Mouse (Mus musculus) G1E (cell line): Measurements from ENCODE around the gene Tex10. TPM values are rescaled to one million over a fixed set of nuclear protein-coding genes. Genes with fewer than 3 reads are reported as not detected.

Experiments used
- ATAC-seq: 2 replicates; pipeline ENCODE4 v1.8.0; 2016; ENCODE audit warnings: mild to moderate bottlenecking; ENCODE audit not compliant: insufficient number of reproducible peaks, poor library complexity, low FRiP score, severe bottlenecking; ENCODE audit errors: extremely low read depth
- DNase-seq: peaks from one replicate; pipeline ENCODE4 v3.0.0; 2012; ENCODE audit warnings: low spot score
- H3K27me3 ChIP-seq: 2 replicates; pipeline ENCODE4 v1.6.1; 2012; ENCODE audit warnings: mild to moderate bottlenecking, low read length, inconsistent platforms; ENCODE audit not compliant: insufficient read depth
- H3K36me3 ChIP-seq: replicated peaks from 2 replicates; pipeline ENCODE3; 2012; ENCODE audit warnings: mild to moderate bottlenecking, inconsistent platforms
- H3K4me1 ChIP-seq: 2 replicates; pipeline ENCODE4 v1.6.1; 2012; ENCODE audit warnings: low read depth, low read length, inconsistent platforms, mixed read lengths; ENCODE audit not compliant: insufficient read depth
- H3K4me3 ChIP-seq: 2 replicates; pipeline ENCODE4 v1.5.1; 2012; ENCODE audit warnings: low read depth, mild to moderate bottlenecking, inconsistent platforms, low read length, moderate library complexity, mixed read lengths
- H3K9me3 ChIP-seq: replicated peaks from 2 replicates; pipeline ENCODE4 v1.6.1; 2012; ENCODE audit warnings: inconsistent platforms
- CTCF ChIP-seq: IDR thresholded peaks from 2 replicates; pipeline ENCODE4 v1.5.1; 2012; ENCODE audit warnings: low read depth, low read length, inconsistent platforms, mixed read lengths
- GATA1 ChIP-seq: IDR thresholded peaks from 2 replicates; pipeline ENCODE4 v1.6.1; 2012; ENCODE audit warnings: borderline replicate concordance, low read length, inconsistent platforms, mixed read lengths
- GATA2 ChIP-seq: IDR thresholded peaks from 2 replicates; pipeline ENCODE4 v1.6.1; 2012; ENCODE audit warnings: low read depth, low read length, inconsistent platforms, borderline replicate concordance
- POLR2AphosphoS5 ChIP-seq: IDR thresholded peaks from 2 replicates; pipeline ENCODE4 v1.6.1; 2012; ENCODE audit warnings: low read depth, low read length, inconsistent platforms; ENCODE audit not compliant: insufficient replicate concordance
- TAL1 ChIP-seq: conservative IDR thresholded peaks from 2 replicates; pipeline ENCODE4 v1.6.1; 2012; ENCODE audit warnings: low read depth, low read length, inconsistent platforms, mixed read lengths
- polyA plus RNA-seq: library from polyadenylated mRNA; stranded (reverse); fragments of >175 nt; gene quantifications from 2 replicates; pipeline ENCODE4 v1.2.3, GENCODE M21; 2012
- total RNA-seq, 2 experiments: library from RNA; stranded (forward) in 1 of 2; stranded (reverse) in 1 of 2; fragments of 200-1000 nt in 1 of 2; fragments of >200 nt in 1 of 2; fragmentation: Nextera tagmentation in 1 of 2; gene quantifications; 2 replicates each; pipeline ENCODE4 v1.2.3; 2014 to 2017

Gene Tex10
- total and polyA plus RNA-seq, 3 experiments, result 23.9 to 139 (median 97.7) TPM

- DNase-seq (no peak), ATAC-seq (no peak)
- peaks cover 14% of the 10 kb centered on the region for H3K4me1 ChIP-seq
- peak overlapping the region; percentile 84 for H3K4me3 ChIP-seq
- H3K36me3 ChIP-seq, result peaks cover 8% of the 10 kb centered on the region
- H3K9me3 ChIP-seq, result no peaks in the 10 kb centered on the region
- peaks cover 4% of the 10 kb centered on the region for H3K27me3 ChIP-seq
- TF ChIP-seq POLR2AphosphoS5 (no peak), TAL1 (no peak), GATA1 (no peak), GATA2 (no peak), CTCF (no peak)
These were observed 372 bp upstream of the Tex10 start for GRCm38 (mm10) chr4:48473651-48474011.

- Histone ChIP-seq H3K9me3 (no peaks in the 10 kb centered on the region), H3K4me1 (peaks cover 14% of the 10 kb centered on the region), H3K27me3 (no peaks in the 10 kb centered on the region), H3K36me3 (peaks cover 19% of the 10 kb centered on the region), H3K4me3 (peak overlapping the region; percentile 84)
- DNase-seq (no peak), ATAC-seq (peak; percentile 46; the same call in 1 of the 2 replicates)
- no peak for TF ChIP-seq POLR2AphosphoS5
- no peak for TF ChIP-seq GATA1
- no peak for TF ChIP-seq TAL1
- TF ChIP-seq GATA2, result no peak
- no peak for TF ChIP-seq CTCF
These were observed 1.0 kb downstream of the Tex10 start for GRCm38 (mm10) chr4:48472052-48472791.

- no peak for ATAC-seq
- Histone ChIP-seq H3K36me3 (peaks cover 28% of the 10 kb centered on the region), H3K9me3 (no peaks in the 10 kb centered on the region), H3K27me3 (no peaks in the 10 kb centered on the region), H3K4me1 (peaks cover 14% of the 10 kb centered on the region), H3K4me3 (no peak overlapping the region; the same call in 1 of the 2 replicates)
- DNase-seq, result no peak
- TF ChIP-seq GATA2, result no peak
- no peak for TF ChIP-seq CTCF
- no peak for TF ChIP-seq POLR2AphosphoS5
- TF ChIP-seq GATA1, result no peak
- TF ChIP-seq TAL1, result no peak
These were observed 2.3 kb downstream of the Tex10 start for GRCm38 (mm10) chr4:48470977-48471376.

GRCm38 (mm10) chr4:48461060-48461459 lies 12.2 kb downstream of the Tex10 start:
- H3K36me3 ChIP-seq, result peaks cover 66% of the 10 kb centered on the region
- ATAC-seq (no peak), DNase-seq (no peak)
- peaks cover 2% of the 10 kb centered on the region; the same call in 1 of the 2 replicates for H3K4me1 ChIP-seq
- H3K27me3 ChIP-seq, result no peaks in the 10 kb centered on the region
- no peak overlapping the region for H3K4me3 ChIP-seq
- TF ChIP-seq GATA1 (no peak), POLR2AphosphoS5 (no peak), TAL1 (no peak), GATA2 (no peak), CTCF (no peak)
- H3K9me3 ChIP-seq, result no peaks in the 10 kb centered on the region

GRCm38 (mm10) chr4:48458436-48458835 lies 14.8 kb downstream of the Tex10 start:
- Histone ChIP-seq H3K27me3 (no peaks in the 10 kb centered on the region), H3K4me1 (no peaks in the 10 kb centered on the region), H3K4me3 (no peak overlapping the region), H3K9me3 (no peaks in the 10 kb centered on the region), H3K36me3 (peaks cover 78% of the 10 kb centered on the region)
- no peak for ATAC-seq
- TF ChIP-seq CTCF, result no peak
- no peak for TF ChIP-seq TAL1
- no peak for TF ChIP-seq POLR2AphosphoS5
- no peak for TF ChIP-seq GATA2
- no peak for TF ChIP-seq GATA1
- DNase-seq, result no peak

- Histone ChIP-seq H3K9me3 (no peaks in the 10 kb centered on the region), H3K27me3 (no peaks in the 10 kb centered on the region), H3K4me1 (no peaks in the 10 kb centered on the region), H3K36me3 (peaks cover 80% of the 10 kb centered on the region), H3K4me3 (no peak overlapping the region)
- TF ChIP-seq TAL1 (no peak), POLR2AphosphoS5 (no peak), GATA1 (no peak), CTCF (no peak)
- no peak for ATAC-seq
- no peak for DNase-seq
These were observed 19.0 kb downstream of the Tex10 start for GRCm38 (mm10) chr4:48454106-48454773.
